Mouse (Mus musculus): ENCODE results near the gene 4930523C07Rik.

4930523C07Rik gene

GRCm38 (mm10) chr1:160105426-160105825, 61.2 kb downstream of the 4930523C07Rik start:
- DNase-seq = no peak

- DNase-seq = no peak
Measured at GRCm38 (mm10) chr1:160108604-160109003, 64.4 kb downstream of the 4930523C07Rik start.

- DNase-seq = no peak
Measured at GRCm38 (mm10) chr1:160123957-160124356, 79.8 kb downstream of the 4930523C07Rik start.

Data from right cerebral cortex, postnatal 14 days (tissue).